Mouse (Mus musculus): Measurements from ENCODE around the gene Ing4. TPM values are rescaled to one million over a fixed set of nuclear protein-coding genes. Genes with fewer than 3 reads are reported as not detected.
"Not testable (repeated sequence)": the region's sequence is repeated elsewhere in the genome, so short reads cannot be mapped to it uniquely, and the experiment has no call there.

The Ing4 gene
- polyA plus RNA-seq, 1 experiment from 2014 or later, result 195 TPM

DNA sequence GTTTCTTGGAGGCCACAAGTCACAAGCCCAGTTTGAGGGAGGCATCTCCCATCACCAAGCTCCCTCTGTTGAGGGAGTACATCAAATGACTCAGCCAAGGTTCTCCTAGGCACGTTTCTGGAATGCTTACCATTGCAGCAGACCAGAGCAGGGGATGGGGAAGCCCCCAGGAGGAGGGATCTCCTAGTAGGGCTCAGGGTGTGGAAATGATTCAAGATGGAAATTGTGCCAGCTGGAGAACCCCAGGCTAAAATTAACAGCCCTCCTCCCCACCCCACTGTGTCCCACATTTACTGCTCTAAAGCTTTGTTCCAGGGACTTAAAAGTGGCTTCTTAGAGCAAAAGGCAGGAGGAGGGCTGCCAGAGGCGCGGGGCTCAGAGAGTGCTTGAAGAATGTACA lies 34.5 kb upstream of the Ing4 start:
- Histone ChIP-seq H3K27me3 (peaks cover 30% of the 10 kb centered on the region), H3K4me1 (replicated peaks) (peaks cover 28% of the 10 kb centered on the region), H3K4me3 (replicated peaks) (no peak overlapping the region), H3K9me3 (no peaks in the 10 kb centered on the region), H3K27ac (no peak overlapping the region), H3K9ac (replicated peaks) (no peak overlapping the region), H3K4me2 (replicated peaks) (no peak overlapping the region), H3K36me3 (peaks cover 20% of the 10 kb centered on the region; the same call in 1 of the 2 replicates)
- ATAC-seq, result no peak
- 39% methylated on average over 3 of the region's 3 CpGs for WGBS

DNA sequence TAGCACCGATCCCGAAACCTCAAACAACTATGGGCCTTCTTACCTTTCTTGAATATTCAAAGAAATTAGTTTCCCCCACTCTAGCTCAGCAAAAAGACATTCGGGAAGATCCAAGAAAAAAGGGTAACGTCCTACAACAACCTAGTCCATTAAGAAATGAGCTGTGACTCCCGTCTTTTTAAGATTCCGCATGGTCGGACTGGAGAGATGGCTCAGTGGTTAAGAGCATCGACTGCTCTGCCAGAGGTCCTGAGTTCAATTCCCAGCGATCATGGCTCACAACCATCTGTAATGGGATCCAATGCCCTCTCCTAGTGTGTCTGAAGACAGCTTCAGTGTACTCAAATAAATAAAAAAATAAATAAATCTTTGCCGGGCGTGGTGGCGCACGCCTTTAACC lies 31.5 kb upstream of the Ing4 start:
- peak overlapping the region; percentile 62 for H3K4me2 ChIP-seq (replicated peaks)
- no peak; the same call in 1 of the 2 replicates for ATAC-seq
- H3K9ac ChIP-seq (replicated peaks), result peak overlapping the region; percentile 72
- H3K4me1 ChIP-seq (replicated peaks), result peaks cover 58% of the 10 kb centered on the region
- H3K27ac ChIP-seq, result peak overlapping the region; percentile 98
- H3K27me3 ChIP-seq, result peaks cover 4% of the 10 kb centered on the region; the same call in 1 of the 2 replicates
- H3K9me3 ChIP-seq, result no peaks in the 10 kb centered on the region
- 42% methylated on average over 13 of the region's 13 CpGs for WGBS
- peaks cover 20% of the 10 kb centered on the region for H3K36me3 ChIP-seq
- H3K4me3 ChIP-seq (replicated peaks), result peak overlapping the region; percentile 77

DNA sequence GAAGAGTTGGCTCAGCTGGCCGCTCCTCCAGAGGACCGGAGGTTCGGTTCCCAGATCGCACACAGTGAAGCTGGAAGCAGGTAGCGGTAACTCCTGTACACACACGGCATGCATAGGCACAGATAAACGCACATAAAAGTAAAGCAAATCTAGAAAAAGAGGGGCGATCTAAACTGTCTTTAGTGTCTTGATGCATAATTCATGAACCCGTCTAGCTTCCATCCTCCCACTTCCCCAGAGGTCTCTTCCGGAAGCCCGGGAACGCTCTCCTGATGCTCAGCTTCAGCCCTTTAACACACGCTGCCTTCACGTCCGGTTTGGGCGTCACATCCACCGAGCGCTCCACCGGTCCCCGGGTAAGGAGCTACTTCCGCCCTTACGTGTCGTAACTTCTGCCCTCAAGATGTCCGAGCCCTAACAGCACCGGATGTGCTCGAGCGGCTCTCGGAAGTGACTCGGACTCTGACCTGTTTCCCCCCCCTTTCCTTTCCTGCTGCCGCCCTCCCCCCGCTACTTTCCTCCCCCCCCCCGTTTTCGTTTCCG lies 30.9 kb upstream of the Ing4 start:
- ATAC-seq, result peak; percentile 99
- peak overlapping the region; percentile 77 for H3K4me3 ChIP-seq (replicated peaks)
- H3K4me2 ChIP-seq (replicated peaks), result peak overlapping the region; percentile 62
- H3K4me1 ChIP-seq (replicated peaks), result peaks cover 56% of the 10 kb centered on the region
- H3K27ac ChIP-seq, result peak overlapping the region; percentile 98
- H3K36me3 ChIP-seq, result peaks cover 26% of the 10 kb centered on the region
- H3K9ac ChIP-seq (replicated peaks), result peak overlapping the region; percentile 93
- WGBS, result under 1% methylated on average over 34 of the region's 34 CpGs
- no peaks in the 10 kb centered on the region for H3K9me3 ChIP-seq
- H3K27me3 ChIP-seq, result peaks cover under 1% of the 10 kb centered on the region; the same call in 1 of the 2 replicates

DNA sequence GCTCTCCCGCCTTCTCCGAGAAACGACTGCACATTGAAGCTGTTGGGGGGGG lies 30.6 kb upstream of the Ing4 start, which contains the start of gene Zfp384:
Gene Zfp384 (plus strand): TSS at position 17 of the 52 bp plus-strand sequence.
- Histone ChIP-seq H3K4me2 (replicated peaks) (peak within 1 kb of the TSS; percentile 93), H3K4me1 (replicated peaks) (peaks cover 53% of the 10 kb centered on the region), H3K9ac (replicated peaks) (peak within 1 kb of the TSS; percentile 93), H3K27me3 (no peaks in the 10 kb centered on the region), H3K36me3 (peaks cover 28% of the 10 kb centered on the region), H3K27ac (peak within 1 kb of the TSS; percentile 98), H3K9me3 (no peaks in the 10 kb centered on the region), H3K4me3 (replicated peaks) (peak within 1 kb of the TSS; percentile 77)
- WGBS, result 0% methylated on average over 3 of the region's 3 CpGs
- no peak for ATAC-seq

DNA sequence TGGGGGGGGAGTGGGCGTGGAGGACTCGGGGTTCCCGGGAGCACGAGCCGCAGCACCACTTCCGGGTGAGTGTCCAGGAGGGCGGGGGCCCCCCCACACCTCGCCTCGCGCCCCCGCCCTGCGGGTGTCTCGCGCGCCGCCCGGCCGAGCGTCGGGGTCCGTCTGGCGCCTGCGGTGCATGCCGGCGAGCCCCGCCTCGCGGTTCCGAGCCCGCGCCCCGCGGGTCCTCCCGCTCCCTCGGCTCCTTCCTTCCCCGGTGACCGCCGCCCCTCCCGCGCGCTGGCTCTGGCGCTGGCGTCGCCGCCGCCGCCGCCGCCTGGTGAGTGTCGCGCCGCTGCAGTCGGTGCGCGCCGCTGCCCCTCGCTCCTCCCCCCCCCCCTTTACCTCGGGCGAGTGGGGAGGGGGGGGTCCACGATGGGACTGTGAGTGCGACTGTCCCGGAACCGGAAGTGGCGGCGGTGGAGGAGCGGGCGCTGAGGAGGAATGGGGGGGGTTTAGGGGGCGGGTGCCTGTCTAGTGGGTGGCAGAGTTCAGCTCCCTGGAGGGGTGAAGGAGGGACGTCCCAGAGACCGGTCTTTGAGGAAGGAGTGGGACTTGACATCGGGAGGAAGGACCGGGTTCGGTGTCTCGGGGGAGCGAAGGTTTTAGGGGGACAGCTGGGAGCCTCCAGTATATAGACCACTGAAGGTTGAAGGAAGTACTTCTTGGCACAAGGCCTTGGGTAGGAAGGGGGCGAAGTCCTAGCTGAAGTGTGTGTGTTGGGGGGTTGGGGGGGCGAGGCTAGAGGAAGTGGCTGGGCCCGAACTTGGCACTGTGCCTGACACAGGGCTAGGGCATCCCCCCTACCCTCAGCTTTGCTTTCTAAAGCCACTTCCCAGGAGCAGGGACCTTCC lies 30.1 kb upstream of the Ing4 start:
- WGBS, result under 1% methylated on average over 48 of the region's 78 CpGs
- Histone ChIP-seq H3K36me3 (peaks cover 33% of the 10 kb centered on the region), H3K27ac (peak overlapping the region; percentile 98), H3K9me3 (no peaks in the 10 kb centered on the region), H3K4me2 (replicated peaks) (peak overlapping the region; percentile 93), H3K4me1 (replicated peaks) (peaks cover 48% of the 10 kb centered on the region), H3K27me3 (no peaks in the 10 kb centered on the region), H3K9ac (replicated peaks) (peak overlapping the region; percentile 93), H3K4me3 (replicated peaks) (peak overlapping the region; percentile 77)
- peak; percentile 84 for ATAC-seq

DNA sequence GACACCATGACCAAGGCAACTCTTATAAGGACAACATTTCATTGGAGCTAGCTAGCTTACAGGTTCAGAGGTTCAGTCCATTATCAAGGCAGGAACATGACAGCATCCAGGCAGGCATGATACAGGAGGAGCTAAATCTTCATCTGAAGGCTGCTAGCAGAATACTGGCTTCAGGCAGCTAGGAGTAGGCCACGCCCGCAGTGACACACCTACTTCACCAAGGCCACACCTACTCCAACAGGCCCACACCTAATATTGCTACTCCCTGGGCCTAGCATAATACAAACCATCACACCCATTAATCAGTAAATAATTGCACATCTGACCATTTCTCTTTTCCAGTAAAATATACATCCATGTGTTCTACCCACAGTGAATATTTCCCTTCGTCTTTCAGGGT lies 21.9 kb upstream of the Ing4 start:
- H3K4me2 ChIP-seq (replicated peaks), result no peak overlapping the region
- H3K36me3 ChIP-seq, result peaks cover 74% of the 10 kb centered on the region
- peaks cover 4% of the 10 kb centered on the region for H3K4me1 ChIP-seq (replicated peaks)
- no peak overlapping the region for H3K9ac ChIP-seq (replicated peaks)
- H3K9me3 ChIP-seq, result no peaks in the 10 kb centered on the region
- WGBS, result 98% methylated on average over 3 of the region's 3 CpGs
- ATAC-seq, result no peak
- H3K4me3 ChIP-seq (replicated peaks), result no peak overlapping the region
- H3K27me3 ChIP-seq, result no peaks in the 10 kb centered on the region
- H3K27ac ChIP-seq, result no peak overlapping the region

DNA sequence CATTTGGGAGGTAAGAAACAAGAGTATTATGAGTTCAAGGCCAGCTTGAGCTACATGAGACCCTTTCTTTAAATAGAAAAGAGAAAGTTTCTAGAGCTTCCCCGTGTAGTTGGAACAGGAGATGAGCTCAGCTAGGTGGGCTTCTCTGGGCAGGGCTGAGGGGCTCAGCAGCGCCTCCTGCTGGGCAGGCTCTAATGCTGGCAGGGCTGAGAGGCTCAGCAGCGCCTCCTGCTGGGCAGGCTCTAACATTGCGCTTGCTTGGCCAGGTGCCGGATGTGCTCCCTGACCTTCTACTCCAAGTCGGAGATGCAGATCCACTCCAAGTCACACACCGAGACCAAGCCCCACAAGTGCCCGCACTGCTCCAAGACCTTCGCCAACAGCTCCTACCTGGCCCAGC lies 9.0 kb upstream of the Ing4 start:
- not testable (repeated sequence) for ATAC-seq

DNA sequence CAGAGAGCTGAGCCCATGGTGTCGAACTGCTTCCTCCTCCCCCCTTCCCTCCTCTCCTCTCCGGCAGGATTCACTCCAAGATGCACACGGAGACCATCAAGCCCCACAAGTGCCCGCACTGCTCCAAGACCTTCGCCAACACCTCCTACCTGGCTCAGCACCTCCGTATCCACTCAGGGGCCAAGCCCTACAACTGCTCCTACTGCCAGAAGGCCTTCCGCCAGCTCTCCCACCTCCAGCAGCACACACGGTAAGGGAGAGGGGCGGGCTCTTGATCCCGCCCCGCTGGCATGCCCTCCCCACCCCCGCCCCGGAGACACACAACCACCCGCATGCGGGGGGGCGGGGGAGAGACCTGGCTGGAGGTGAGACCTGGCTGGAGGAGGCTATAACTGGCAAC lies 8.0 kb upstream of the Ing4 start:
- Histone ChIP-seq H3K4me3 (replicated peaks) (no peak overlapping the region), H3K27ac (no peak overlapping the region), H3K9me3 (no peaks in the 10 kb centered on the region), H3K4me1 (replicated peaks) (no peaks in the 10 kb centered on the region), H3K9ac (replicated peaks) (no peak overlapping the region), H3K27me3 (no peaks in the 10 kb centered on the region), H3K4me2 (replicated peaks) (no peak overlapping the region), H3K36me3 (peaks cover 64% of the 10 kb centered on the region)
- 95% methylated on average over 16 of the region's 16 CpGs for WGBS
- no peak for ATAC-seq

More for the DNA sequence above, 9.0 kb upstream of the Ing4 start:
- 38% methylated on average over 8 of the region's 9 CpGs for WGBS
- not testable (repeated sequence) for H3K27ac ChIP-seq; H3K4me1 ChIP-seq (replicated peaks); H3K9me3 ChIP-seq; H3K9ac ChIP-seq (replicated peaks); H3K27me3 ChIP-seq; H3K4me2 ChIP-seq (replicated peaks); H3K4me3 ChIP-seq (replicated peaks)
- H3K36me3 ChIP-seq, result peaks cover 61% of the 10 kb centered on the region

DNA sequence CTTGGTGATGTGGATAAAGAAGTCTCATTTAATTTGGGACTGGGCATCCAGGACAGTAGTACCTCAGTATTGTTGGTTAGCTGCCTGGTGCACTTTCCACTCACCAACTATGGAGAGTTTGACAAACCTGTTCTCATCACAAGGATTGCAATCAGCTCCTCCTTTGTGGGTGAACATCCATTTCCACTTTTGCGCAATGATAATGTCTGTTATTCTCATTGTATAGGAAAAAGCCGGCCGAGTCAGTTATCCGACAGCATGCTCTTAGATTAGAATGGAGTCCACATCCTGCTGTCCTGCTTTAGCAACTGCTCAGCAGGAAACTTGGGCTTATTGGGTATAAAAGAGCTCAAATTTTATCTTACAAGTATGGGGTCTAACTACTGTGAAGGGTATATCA lies 894 bp upstream of the Ing4 start:
- 92% methylated on average over 4 of the region's 4 CpGs for WGBS
- no peaks in the 10 kb centered on the region for H3K27me3 ChIP-seq
- no peak for ATAC-seq
- H3K27ac ChIP-seq, result no peak overlapping the region
- peaks cover 27% of the 10 kb centered on the region for H3K4me1 ChIP-seq (replicated peaks)
- H3K9me3 ChIP-seq, result no peaks in the 10 kb centered on the region
- peaks cover 34% of the 10 kb centered on the region for H3K36me3 ChIP-seq
- H3K9ac ChIP-seq (replicated peaks), result no peak overlapping the region
- peak overlapping the region; percentile 52 for H3K4me2 ChIP-seq (replicated peaks)
- peak overlapping the region; percentile 78 for H3K4me3 ChIP-seq (replicated peaks)

DNA sequence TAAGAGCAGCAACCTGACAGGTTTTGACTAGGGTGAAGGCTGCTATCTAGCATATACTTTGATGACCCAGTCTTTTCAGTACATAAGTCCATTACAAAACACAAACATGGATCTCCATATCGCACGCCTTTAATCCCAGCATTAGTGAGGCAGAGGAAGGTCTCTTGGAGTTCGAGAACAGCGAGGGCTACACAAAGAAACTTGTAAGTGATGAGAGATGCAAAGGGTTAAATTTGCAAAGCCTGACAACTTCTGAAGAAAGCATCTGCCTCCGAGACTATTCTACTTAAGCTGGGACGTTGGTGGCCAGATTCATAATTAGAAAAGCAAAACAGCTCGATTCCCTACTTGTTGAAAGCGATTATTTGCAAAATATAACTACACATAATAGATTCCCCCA lies 429 bp upstream of the Ing4 start:
- Histone ChIP-seq H3K36me3 (peaks cover 34% of the 10 kb centered on the region), H3K4me1 (replicated peaks) (peaks cover 27% of the 10 kb centered on the region), H3K9ac (replicated peaks) (no peak overlapping the region), H3K4me3 (replicated peaks) (peak overlapping the region; percentile 78), H3K4me2 (replicated peaks) (peak overlapping the region; percentile 52), H3K9me3 (no peaks in the 10 kb centered on the region), H3K27me3 (no peaks in the 10 kb centered on the region), H3K27ac (0 out of 2 replicates have a peak overlapping the region, but pooled peaks have one; percentile 25)
- WGBS, result 6% methylated on average over 8 of the region's 8 CpGs
- ATAC-seq, result peak; percentile 35

DNA sequence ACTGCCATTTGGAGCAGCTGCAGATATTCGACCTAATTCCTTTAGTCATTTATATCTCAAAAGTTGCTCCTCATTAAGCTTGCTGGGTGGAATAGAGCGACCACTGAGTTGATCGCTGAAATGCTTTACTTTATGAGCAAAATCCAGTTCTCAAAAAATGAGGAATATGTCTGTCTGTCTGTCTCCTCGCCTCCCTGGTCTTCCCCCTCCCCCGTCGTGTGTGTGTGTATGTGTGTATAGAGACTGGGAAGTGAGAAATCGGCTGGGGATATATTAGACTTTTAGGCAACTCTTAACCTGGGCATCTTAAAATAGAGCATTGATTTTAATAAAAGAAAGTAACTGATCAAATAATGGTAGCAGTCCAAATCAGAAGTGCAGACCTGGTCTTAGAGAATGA lies 661 bp downstream of the Ing4 start:
- WGBS, result 29% methylated on average over 7 of the region's 7 CpGs
- no peaks in the 10 kb centered on the region for H3K9me3 ChIP-seq
- no peak for ATAC-seq
- peak overlapping the region; percentile 72 for H3K4me2 ChIP-seq (replicated peaks)
- no peaks in the 10 kb centered on the region for H3K27me3 ChIP-seq
- H3K36me3 ChIP-seq, result peaks cover 37% of the 10 kb centered on the region
- H3K4me1 ChIP-seq (replicated peaks), result peaks cover 27% of the 10 kb centered on the region
- peak overlapping the region; percentile 84 for H3K27ac ChIP-seq
- peak overlapping the region; percentile 78 for H3K4me3 ChIP-seq (replicated peaks)
- H3K9ac ChIP-seq (replicated peaks), result peak overlapping the region; percentile 81

DNA sequence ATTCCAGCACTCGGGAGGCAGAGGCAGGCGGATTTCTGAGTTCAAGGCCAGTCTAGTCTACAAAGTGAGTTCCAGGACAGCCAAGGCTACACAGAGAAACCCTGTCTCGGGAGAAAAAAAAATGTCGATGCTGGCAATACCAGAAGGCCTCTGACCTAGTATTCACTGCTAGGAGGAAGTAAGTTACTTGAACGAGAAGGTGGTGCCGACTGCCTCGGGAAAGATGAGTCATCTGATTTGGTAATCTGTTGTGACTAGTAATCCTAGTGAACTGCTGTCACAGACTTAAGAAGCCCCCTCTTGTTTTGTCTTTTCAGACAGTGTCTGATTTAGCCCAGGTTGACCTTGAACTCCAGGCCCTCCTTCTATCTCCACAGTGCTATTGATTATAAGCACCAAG lies 1.5 kb downstream of the Ing4 start:
- no peak overlapping the region for H3K9ac ChIP-seq (replicated peaks)
- no peaks in the 10 kb centered on the region for H3K27me3 ChIP-seq
- no peak overlapping the region for H3K27ac ChIP-seq
- no peaks in the 10 kb centered on the region for H3K9me3 ChIP-seq
- H3K4me3 ChIP-seq (replicated peaks), result peak overlapping the region; percentile 78
- H3K4me2 ChIP-seq (replicated peaks), result peak overlapping the region; percentile 72; the same call in 1 of the 2 replicates
- H3K4me1 ChIP-seq (replicated peaks), result peaks cover 27% of the 10 kb centered on the region
- no peak for ATAC-seq
- H3K36me3 ChIP-seq, result peaks cover 35% of the 10 kb centered on the region
- 95% methylated on average over 7 of the region's 7 CpGs for WGBS
